Mouse (Mus musculus) limb, embryonic 15.5 days (tissue): Measurements from ENCODE around the gene Tet3. TPM values are rescaled to one million over a fixed set of nuclear protein-coding genes. Genes with fewer than 3 reads are reported as not detected.

Experiments used
- ATAC-seq: fragments of 200-750 bp; cut with Nextera tagmentation; 2 replicates; pipeline ENCODE4 v1.8.0; 2017; ENCODE audit warnings: low read depth, moderate TSS enrichment; ENCODE audit not compliant: insufficient number of reproducible peaks, low FRiP score, low TSS enrichment
- H3K27ac ChIP-seq: fragments of 300-500 bp; sonication (generic); 2 replicates; pipeline ENCODE4 v1.5.1; 2015; ENCODE audit warnings: moderate library complexity, mild to moderate bottlenecking, inconsistent platforms
- H3K27me3 ChIP-seq: fragments of 300-500 bp; sonication (generic); 2 replicates; pipeline ENCODE4 v1.6.1; 2015; ENCODE audit warnings: inconsistent platforms
- H3K36me3 ChIP-seq: fragments of 300-500 bp; sonication (generic); 2 replicates; pipeline ENCODE4 v1.6.1; 2015; ENCODE audit warnings: inconsistent platforms
- H3K4me1 ChIP-seq: fragments of 300-500 bp; sonication (generic); 2 replicates; pipeline ENCODE4 v1.6.1; 2015; ENCODE audit warnings: inconsistent platforms
- H3K4me2 ChIP-seq: fragments of 300-500 bp; sonication (generic); 2 replicates; pipeline ENCODE4 v1.6.1; 2015; ENCODE audit warnings: mild to moderate bottlenecking, inconsistent platforms
- H3K4me3 ChIP-seq: fragments of 300-500 bp; sonication (generic); 2 replicates; pipeline ENCODE4 v1.5.1; 2015; ENCODE audit warnings: mild to moderate bottlenecking, inconsistent platforms
- H3K9ac ChIP-seq: fragments of 300-500 bp; sonication (generic); 2 replicates; pipeline ENCODE4 v1.6.1; 2015; ENCODE audit warnings: inconsistent platforms
- H3K9me3 ChIP-seq: fragments of 300-500 bp; sonication (generic); 2 replicates; pipeline ENCODE4 v1.6.1; 2016; ENCODE audit warnings: inconsistent platforms
- WGBS: fragments of 180-500 bp; shearing (Covaris S2); methylation state at CpG from one replicate; pipeline ENCODE4 v1.1.7; 2015; 5-methylcytosine and 5-hydroxymethylcytosine counted together
- polyA plus RNA-seq: library from polyadenylated mRNA; unstranded; fragments of >200 nt; fragmentation: Nextera tagmentation; extraction: Ambion mirVana; gene quantifications from 2 replicates; pipeline ENCODE4 v1.2.1, GENCODE M21; 2015

Gene Tet3
- polyA plus RNA-seq, 1 experiment from 2014 or later: 57.1 TPM

GRCm38 (mm10) chr6:83381510-83382491 lies 77.1 kb downstream of the Tet3 start:
- H3K4me3 ChIP-seq: no peak overlapping the region
- ATAC-seq: no peak
- no peak overlapping the region for H3K27ac ChIP-seq
- H3K36me3 ChIP-seq: peaks cover 79% of the 10 kb centered on the region
- no peaks in the 10 kb centered on the region for H3K27me3 ChIP-seq
- H3K4me1 ChIP-seq: no peaks in the 10 kb centered on the region
- no peak overlapping the region for H3K4me2 ChIP-seq
- no peaks in the 10 kb centered on the region for H3K9me3 ChIP-seq
- 87% methylated on average over 10 of the region's 10 CpGs for WGBS
- H3K9ac ChIP-seq: no peak overlapping the region

- Histone ChIP-seq H3K27ac (no peak overlapping the region), H3K36me3 (peaks cover 98% of the 10 kb centered on the region), H3K4me2 (no peak overlapping the region), H3K9me3 (no peaks in the 10 kb centered on the region), H3K9ac (no peak overlapping the region), H3K4me1 (no peaks in the 10 kb centered on the region), H3K4me3 (no peak overlapping the region), H3K27me3 (no peaks in the 10 kb centered on the region)
- 88% methylated on average over 9 of the region's 9 CpGs for WGBS
- ATAC-seq: no peak
These were observed 85.1 kb downstream of the Tet3 start for GRCm38 (mm10) chr6:83373704-83374300.

- 79% methylated on average over 3 of the region's 3 CpGs for WGBS
- Histone ChIP-seq H3K9me3 (no peaks in the 10 kb centered on the region), H3K36me3 (peaks cover 96% of the 10 kb centered on the region), H3K27ac (no peak overlapping the region), H3K27me3 (no peaks in the 10 kb centered on the region), H3K4me1 (no peaks in the 10 kb centered on the region), H3K9ac (no peak overlapping the region), H3K4me2 (no peak overlapping the region), H3K4me3 (no peak overlapping the region)
- ATAC-seq: no peak
These were observed 87.5 kb downstream of the Tet3 start for GRCm38 (mm10) chr6:83371350-83371749.

GRCm38 (mm10) chr6:83370316-83370965 lies 88.4 kb downstream of the Tet3 start:
- Histone ChIP-seq H3K9ac (no peak overlapping the region), H3K4me3 (no peak overlapping the region), H3K4me1 (no peaks in the 10 kb centered on the region), H3K27ac (no peak overlapping the region), H3K27me3 (no peaks in the 10 kb centered on the region), H3K9me3 (no peaks in the 10 kb centered on the region), H3K36me3 (peaks cover 94% of the 10 kb centered on the region), H3K4me2 (no peak overlapping the region)
- WGBS: 84% methylated on average over 21 of the region's 21 CpGs
- ATAC-seq: no peak

GRCm38 (mm10) chr6:83363075-83363474 lies 95.8 kb downstream of the Tet3 start:
- no peak overlapping the region for H3K27ac ChIP-seq
- no peak overlapping the region for H3K9ac ChIP-seq
- no peaks in the 10 kb centered on the region for H3K4me1 ChIP-seq
- no peaks in the 10 kb centered on the region for H3K9me3 ChIP-seq
- no peak overlapping the region for H3K4me2 ChIP-seq
- no peak for ATAC-seq
- no peaks in the 10 kb centered on the region for H3K27me3 ChIP-seq
- no peak overlapping the region for H3K4me3 ChIP-seq
- WGBS: 86% methylated on average over 12 of the region's 12 CpGs
- H3K36me3 ChIP-seq: peaks cover 83% of the 10 kb centered on the region

GRCm38 (mm10) chr6:83361523-83362248 lies 97.2 kb downstream of the Tet3 start:
- no peaks in the 10 kb centered on the region for H3K9me3 ChIP-seq
- peaks cover 78% of the 10 kb centered on the region for H3K36me3 ChIP-seq
- no peaks in the 10 kb centered on the region for H3K27me3 ChIP-seq
- 71% methylated on average over 11 of the region's 11 CpGs for WGBS
- H3K4me3 ChIP-seq: no peak overlapping the region
- H3K4me1 ChIP-seq: no peaks in the 10 kb centered on the region
- H3K4me2 ChIP-seq: no peak overlapping the region
- no peak overlapping the region for H3K27ac ChIP-seq
- no peak for ATAC-seq
- H3K9ac ChIP-seq: no peak overlapping the region

- Histone ChIP-seq H3K9me3 (no peaks in the 10 kb centered on the region), H3K9ac (no peak overlapping the region), H3K4me2 (no peak overlapping the region), H3K36me3 (peaks cover 76% of the 10 kb centered on the region), H3K27ac (0 out of 2 replicates have a peak overlapping the region, but pooled peaks have one; percentile 4), H3K27me3 (no peaks in the 10 kb centered on the region), H3K4me3 (no peak overlapping the region), H3K4me1 (no peaks in the 10 kb centered on the region)
- ATAC-seq: no peak
- 93% methylated on average over 10 of the region's 10 CpGs for WGBS
These were observed 101.4 kb downstream of the Tet3 start for GRCm38 (mm10) chr6:83357436-83357835.

- Histone ChIP-seq H3K4me2 (no peak overlapping the region), H3K9ac (no peak overlapping the region), H3K36me3 (peaks cover 71% of the 10 kb centered on the region), H3K9me3 (no peaks in the 10 kb centered on the region), H3K27me3 (no peaks in the 10 kb centered on the region), H3K4me3 (no peak overlapping the region), H3K27ac (no peak overlapping the region), H3K4me1 (no peaks in the 10 kb centered on the region)
- ATAC-seq: no peak
- 26% methylated on average over 7 of the region's 7 CpGs for WGBS
These were observed 102.2 kb downstream of the Tet3 start for GRCm38 (mm10) chr6:83356569-83357138.

- 79% methylated on average over 9 of the region's 9 CpGs for WGBS
- H3K9me3 ChIP-seq: no peaks in the 10 kb centered on the region
- no peak overlapping the region for H3K27ac ChIP-seq
- H3K4me1 ChIP-seq: peaks cover 4% of the 10 kb centered on the region
- H3K36me3 ChIP-seq: peaks cover 58% of the 10 kb centered on the region
- H3K4me3 ChIP-seq: no peak overlapping the region
- H3K27me3 ChIP-seq: no peaks in the 10 kb centered on the region
- no peak overlapping the region for H3K4me2 ChIP-seq
- no peak for ATAC-seq
- no peak overlapping the region for H3K9ac ChIP-seq
These were observed 103.8 kb downstream of the Tet3 start for GRCm38 (mm10) chr6:83354856-83355781.

- WGBS: 94% methylated on average over 24 of the region's 24 CpGs
- ATAC-seq: no peak
- H3K9me3 ChIP-seq: no peaks in the 10 kb centered on the region
- no peak overlapping the region for H3K4me2 ChIP-seq
- peaks cover 13% of the 10 kb centered on the region for H3K4me1 ChIP-seq
- H3K27ac ChIP-seq: no peak overlapping the region
- H3K9ac ChIP-seq: no peak overlapping the region
- H3K36me3 ChIP-seq: peaks cover 39% of the 10 kb centered on the region
- H3K27me3 ChIP-seq: no peaks in the 10 kb centered on the region
- no peak overlapping the region for H3K4me3 ChIP-seq
These were observed 106.0 kb downstream of the Tet3 start for GRCm38 (mm10) chr6:83352666-83353410.
